Comparison of ENCODE assay signal across 8 mouse cellular contexts in genomic region chr17:3288341-3288740, GRCm38 (mm10). TPM values are rescaled to one million over a fixed set of nuclear protein-coding genes. Genes with fewer than 3 reads are reported as not detected.
DNase-seq lines count a peak whose midpoint lies in the region; ATAC-seq lines count a peak whose summit lies in the region.

No protein-coding gene starts in this region.

- peak; percentile 19 for DNase-seq in heart, adult 8-10 months (ENCODE audit: low spot score)
- DNase-seq in heart, postnatal 25 days (ENCODE audit: low spot score): no peak
- peak; percentile 79 for DNase-seq in ZHBTc4 (ENCODE audit: low read depth, low spot score)
- DNase-seq in cerebellum, postnatal 4 days (ENCODE audit: low spot score in 2 of 2): peak; percentile 40 to 71
- DNase-seq in heart, postnatal 4 days: peak; percentile 77
- peak; percentile 66 to 68 for DNase-seq in left cerebral cortex, adult 18-20 months (ENCODE audit: low spot score in 2 of 2)
- peak; percentile 74 for DNase-seq in testis, postnatal 10 days (ENCODE audit: low spot score)

- peak; percentile 96 for ATAC-seq in megakaryocyte-erythroid progenitor cell, adult 5-6 weeks (replicated peaks; ENCODE audit: low FRiP score, low TSS enrichment, poor library complexity, severe bottlenecking)

- intact Hi-C loops in heart, postnatal 25 days (cut with DNase I): loop anchor here (5.0 kb wide), 2 partner anchors 64 to 159 kb away; no protein-coding TSS in a partner anchor

RNA-seq across cellular contexts. Expression of gene Tiam2, which starts 38.0 kb away (rescaled TPM):
- 1 to 10 TPM; 2.0 to 4.9 (median 2.5) TPM for total RNA-seq in heart, adult 8-10 months (2022)
- total RNA-seq in heart, postnatal 25 days (2021): 1 to 10 TPM; 2.0 to 2.3 TPM
- 1 to 10 TPM; 7.6 to 7.7 TPM for total RNA-seq in heart, postnatal 4 days (2021)
- total RNA-seq in left cerebral cortex, adult 18-20 months (2021): 10 to 100 TPM; 75.6 to 84.1 TPM
- 1.3 and 2.0 TPM in 2 replicates for total RNA-seq in megakaryocyte-erythroid progenitor cell, adult 5-6 weeks (2014; fragmentation: Nextera tagmentation)
- 1.1 and 3.0 TPM in 2 replicates for total RNA-seq in megakaryocyte-erythroid progenitor cell, adult 5-6 weeks (2017)

Comparison
In these comparisons a context has a peak if more than half of its experiments do, and no peak if none do; other contexts are left out.
1. RNA of gene Tiam2, which starts 38.0 kb away (total RNA-seq): 75.6 to 84.1 TPM in left cerebral cortex, adult 18-20 months; 7.6 to 7.7 TPM in heart, postnatal 4 days, 2.0 to 4.9 TPM in heart, adult 8-10 months, 2.0 to 2.3 TPM in heart, postnatal 25 days and 1.1 to 3.0 TPM in megakaryocyte-erythroid progenitor cell, adult 5-6 weeks; every median in the first group is over 4 times any median in the second.